Mouse (Mus musculus): ENCODE data around the gene Rprd1b. TPM values are rescaled to one million over a fixed set of nuclear protein-coding genes. Genes with fewer than 3 reads are reported as not detected.
A peak's percentile ranks its signal among the peaks of the same experiment; 100 is the strongest.

Rprd1b gene
- total and polyA plus RNA-seq, 2 experiments from 2014 or later, result 13.5 to 24.5 TPM

- H3K4me3 ChIP-seq (ENCODE audit: low read depth, low read length), result peak overlapping the region; percentile 54
- H3K9ac ChIP-seq (replicated peaks; ENCODE audit: low read depth, low read length), result peak overlapping the region; percentile 67
- H3K27ac ChIP-seq (ENCODE audit: low read depth), result peak overlapping the region; percentile 96
Measured at GRCm38 (mm10) chr2:158144263-158144662, 116.0 kb downstream of the Rprd1b start.

GRCm38 (mm10) chr2:158144750-158145527, 116.6 kb downstream of the Rprd1b start:
- peaks cover 45% of the 10 kb centered on the region for H3K4me1 ChIP-seq (ENCODE audit: control insufficient read depth, insufficient read depth)
- TF ChIP-seq EP300 (IDR thresholded peaks at IDR 0.05; ENCODE audit: low read depth), result no peak
- no peak for TF ChIP-seq CTCF (IDR thresholded peaks at IDR 0.05; ENCODE audit: low read depth)
- peak overlapping the region; percentile 76 for H3K4me2 ChIP-seq (ENCODE audit: low read depth, low read length)
- H3K27ac ChIP-seq (ENCODE audit: low read depth), result peak overlapping the region; percentile 96
- no peaks in the 10 kb centered on the region for H3K27me3 ChIP-seq (ENCODE audit: control insufficient read depth, insufficient read depth, low read length)
- 37% methylated on average over 6 of the region's 6 CpGs for WGBS
- H3K4me3 ChIP-seq (ENCODE audit: low read depth, low read length), result peak overlapping the region; percentile 54
- H3K9me3 ChIP-seq (replicated peaks; ENCODE audit: control insufficient read depth, low read length), result no peaks in the 10 kb centered on the region
- ATAC-seq (ENCODE audit: insufficient read depth, low read depth) (no peak), DNase-seq (ENCODE audit: low spot score) (no peak)
- peaks cover 9% of the 10 kb centered on the region for H3K36me3 ChIP-seq (replicated peaks; ENCODE audit: control insufficient read depth, insufficient read depth, low read length)
- peak overlapping the region; percentile 67 for H3K9ac ChIP-seq (replicated peaks; ENCODE audit: low read depth, low read length)

More at GRCm38 (mm10) chr2:158144263-158144662, 116.0 kb downstream of the Rprd1b start:
- DNase-seq (ENCODE audit: low spot score) (no peak), ATAC-seq (ENCODE audit: insufficient read depth, low read depth) (no peak)
- H3K4me2 ChIP-seq (ENCODE audit: low read depth, low read length), result peak overlapping the region; percentile 76
- TF ChIP-seq CTCF (IDR thresholded peaks at IDR 0.05; ENCODE audit: low read depth) (no peak), EP300 (IDR thresholded peaks at IDR 0.05; ENCODE audit: low read depth) (no peak)
- peaks cover 47% of the 10 kb centered on the region for H3K4me1 ChIP-seq (ENCODE audit: control insufficient read depth, insufficient read depth)
- H3K9me3 ChIP-seq (replicated peaks; ENCODE audit: control insufficient read depth, low read length), result no peaks in the 10 kb centered on the region
- peaks cover 9% of the 10 kb centered on the region for H3K36me3 ChIP-seq (replicated peaks; ENCODE audit: control insufficient read depth, insufficient read depth, low read length)
- 38% methylated on average over 8 of the region's 8 CpGs for WGBS
- no peaks in the 10 kb centered on the region for H3K27me3 ChIP-seq (ENCODE audit: control insufficient read depth, insufficient read depth, low read length)

GRCm38 (mm10) chr2:158145528-158146065, 117.3 kb downstream of the Rprd1b start:
- peaks cover 39% of the 10 kb centered on the region for H3K4me1 ChIP-seq (ENCODE audit: control insufficient read depth, insufficient read depth)
- no peaks in the 10 kb centered on the region for H3K9me3 ChIP-seq (replicated peaks; ENCODE audit: control insufficient read depth, low read length)
- DNase-seq (ENCODE audit: low spot score), result no peak
- no peak for ATAC-seq (ENCODE audit: insufficient read depth, low read depth)
- H3K4me3 ChIP-seq (ENCODE audit: low read depth, low read length), result peak overlapping the region; percentile 54
- H3K4me2 ChIP-seq (ENCODE audit: low read depth, low read length), result peak overlapping the region; percentile 76
- no peaks in the 10 kb centered on the region for H3K27me3 ChIP-seq (ENCODE audit: control insufficient read depth, insufficient read depth, low read length)
- no peak for TF ChIP-seq EP300 (IDR thresholded peaks at IDR 0.05; ENCODE audit: low read depth)
- no peak for TF ChIP-seq CTCF (IDR thresholded peaks at IDR 0.05; ENCODE audit: low read depth)
- 15% methylated on average over 5 of the region's 5 CpGs for WGBS
- H3K36me3 ChIP-seq (replicated peaks; ENCODE audit: control insufficient read depth, insufficient read depth, low read length), result peaks cover 9% of the 10 kb centered on the region
- peak overlapping the region; percentile 96 for H3K27ac ChIP-seq (ENCODE audit: low read depth)
- H3K9ac ChIP-seq (replicated peaks; ENCODE audit: low read depth, low read length), result peak overlapping the region; percentile 67

GRCm38 (mm10) chr2:158146223-158146622, 117.9 kb downstream of the Rprd1b start, which contains the start of gene Tgm2:
Tgm2 (minus strand) TSS chr2:158146436.
- peak within 1 kb of the TSS; percentile 76 for H3K4me2 ChIP-seq (ENCODE audit: low read depth, low read length)
- H3K9ac ChIP-seq (replicated peaks; ENCODE audit: low read depth, low read length), result peak within 1 kb of the TSS; percentile 67
- TF ChIP-seq CTCF (IDR thresholded peaks at IDR 0.05; ENCODE audit: low read depth), result peak; percentile 62
- no peak for TF ChIP-seq EP300 (IDR thresholded peaks at IDR 0.05; ENCODE audit: low read depth)
- peak; percentile 73 for ATAC-seq (ENCODE audit: insufficient read depth, low read depth)
- H3K27me3 ChIP-seq (ENCODE audit: control insufficient read depth, insufficient read depth, low read length), result no peaks in the 10 kb centered on the region
- under 1% methylated on average over 31 of the region's 33 CpGs for WGBS
- peaks cover 34% of the 10 kb centered on the region for H3K4me1 ChIP-seq (ENCODE audit: control insufficient read depth, insufficient read depth)
- H3K4me3 ChIP-seq (ENCODE audit: low read depth, low read length), result peak within 1 kb of the TSS; percentile 54
- peak; percentile 79 for DNase-seq (ENCODE audit: low spot score)
- peaks cover 9% of the 10 kb centered on the region for H3K36me3 ChIP-seq (replicated peaks; ENCODE audit: control insufficient read depth, insufficient read depth, low read length)
- H3K27ac ChIP-seq (ENCODE audit: low read depth), result peak within 1 kb of the TSS; percentile 96
- H3K9me3 ChIP-seq (replicated peaks; ENCODE audit: control insufficient read depth, low read length), result peaks cover 5% of the 10 kb centered on the region; the same call in 1 of the 2 replicates

- H3K27me3 ChIP-seq (ENCODE audit: control insufficient read depth, insufficient read depth, low read length), result no peaks in the 10 kb centered on the region
- no peak for DNase-seq (ENCODE audit: low spot score)
- WGBS, result 91% methylated on average over 8 of the region's 8 CpGs
Measured at GRCm38 (mm10) chr2:158146971-158147370, 118.7 kb downstream of the Rprd1b start.

More at GRCm38 (mm10) chr2:158146971-158147370, 118.7 kb downstream of the Rprd1b start:
- Histone ChIP-seq H3K4me2 (ENCODE audit: low read depth, low read length) (no peak overlapping the region), H3K9me3 (replicated peaks; ENCODE audit: control insufficient read depth, low read length) (peaks cover 6% of the 10 kb centered on the region; the same call in 1 of the 2 replicates), H3K4me3 (ENCODE audit: low read depth, low read length) (no peak overlapping the region), H3K4me1 (ENCODE audit: control insufficient read depth, insufficient read depth) (peaks cover 27% of the 10 kb centered on the region), H3K9ac (replicated peaks; ENCODE audit: low read depth, low read length) (no peak overlapping the region), H3K27ac (ENCODE audit: low read depth) (no peak overlapping the region), H3K36me3 (replicated peaks; ENCODE audit: control insufficient read depth, insufficient read depth, low read length) (peaks cover 9% of the 10 kb centered on the region)
- no peak for ATAC-seq (ENCODE audit: insufficient read depth, low read depth)
- TF ChIP-seq CTCF (IDR thresholded peaks at IDR 0.05; ENCODE audit: low read depth) (no peak), EP300 (IDR thresholded peaks at IDR 0.05; ENCODE audit: low read depth) (no peak)
